Mouse (Mus musculus): ENCODE data around the gene Trim60. TPM values are rescaled to one million over a fixed set of nuclear protein-coding genes. Genes with fewer than 3 reads are reported as not detected.

Gene Trim60
- polyA plus RNA-seq, 1 experiment from 2014 or later, result not detected

DNA sequence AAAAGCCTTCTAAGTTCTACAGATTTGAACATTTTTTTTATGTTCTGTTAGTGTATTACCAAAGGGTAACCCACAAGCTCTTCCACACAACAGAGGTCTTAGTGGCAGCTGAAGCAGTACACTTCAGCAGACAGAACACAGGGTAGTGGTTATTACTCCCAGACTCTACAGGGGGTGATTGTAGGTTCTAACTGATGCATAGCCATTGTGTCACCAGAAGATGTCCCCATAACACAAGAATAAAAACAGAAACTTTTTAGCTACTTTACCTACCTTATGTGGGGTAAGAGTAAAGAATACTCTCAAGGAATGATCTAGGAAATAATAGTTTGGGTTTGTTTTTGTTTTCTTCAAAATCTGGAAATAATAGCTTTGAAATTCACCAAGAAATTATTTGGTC, 55.5 kb downstream of the Trim60 start:
- Histone ChIP-seq H3K4me2 (no peak overlapping the region), H3K9me3 (no peaks in the 10 kb centered on the region), H3K4me3 (no peak overlapping the region), H3K27ac (replicated peaks) (no peak overlapping the region), H3K9ac (no peak overlapping the region), H3K27me3 (no peaks in the 10 kb centered on the region), H3K36me3 (peaks cover 25% of the 10 kb centered on the region), H3K4me1 (replicated peaks) (no peaks in the 10 kb centered on the region)
- no peak for ATAC-seq (ENCODE audit: low read depth)

GRCm38 (mm10) chr8:64959025-64959424, 59.4 kb downstream of the Trim60 start:
- Histone ChIP-seq H3K36me3 (peaks cover 20% of the 10 kb centered on the region), H3K9ac (no peak overlapping the region), H3K4me1 (replicated peaks) (no peaks in the 10 kb centered on the region), H3K9me3 (no peaks in the 10 kb centered on the region), H3K4me3 (no peak overlapping the region), H3K4me2 (no peak overlapping the region), H3K27ac (replicated peaks) (no peak overlapping the region), H3K27me3 (no peaks in the 10 kb centered on the region)
- WGBS, result 83% methylated on average over 9 of the region's 9 CpGs
- ATAC-seq (ENCODE audit: low read depth), result no peak

- no peak for ATAC-seq (ENCODE audit: low read depth)
- Histone ChIP-seq H3K27ac (replicated peaks) (no peak overlapping the region), H3K9me3 (no peaks in the 10 kb centered on the region), H3K4me3 (no peak overlapping the region), H3K36me3 (0 out of 2 replicates have a peak, but pooled peaks cover 3% of the 10 kb centered on the region), H3K27me3 (no peaks in the 10 kb centered on the region), H3K4me1 (replicated peaks) (peaks cover 8% of the 10 kb centered on the region; the same call in 1 of the 2 replicates), H3K4me2 (no peak overlapping the region), H3K9ac (no peak overlapping the region)
- 85% methylated on average over 6 of the region's 6 CpGs for WGBS
Measured at GRCm38 (mm10) chr8:64952101-64952500, 66.3 kb downstream of the Trim60 start.

Other genes starting within 250 kb of the Trim60 start
- gene Klhl2, start 168.6 kb downstream of the Trim60 start, polyA plus RNA-seq (2015; fragmentation: Nextera tagmentation; extraction: Ambion mirVana), result 32.3 and 32.8 TPM in 2 replicates
- gene Tmem192, start 71.4 kb downstream of the Trim60 start, polyA plus RNA-seq (2015; fragmentation: Nextera tagmentation; extraction: Ambion mirVana), result 28.8 and 29.0 TPM in 2 replicates
- gene Trim75, start 30.8 kb downstream of the Trim60 start, polyA plus RNA-seq (2015; fragmentation: Nextera tagmentation; extraction: Ambion mirVana), result 0.11 TPM in 1 of 2 replicates, not detected in the other
- not detected in 2 replicates for gene Trim61, start 61 bp downstream of the Trim60 start, polyA plus RNA-seq (2015; fragmentation: Nextera tagmentation; extraction: Ambion mirVana)
- gene Apela, start 18.8 kb upstream of the Trim60 start, polyA plus RNA-seq (2015; fragmentation: Nextera tagmentation; extraction: Ambion mirVana), result 5.7 and 5.8 TPM in 2 replicates
- not detected in 2 replicates for gene Gm10663, start 56.4 kb upstream of the Trim60 start, polyA plus RNA-seq (2015; fragmentation: Nextera tagmentation; extraction: Ambion mirVana)
- not detected in 2 replicates for gene BC030870, start 111.0 kb upstream of the Trim60 start, polyA plus RNA-seq (2015; fragmentation: Nextera tagmentation; extraction: Ambion mirVana)